Mouse (Mus musculus): Measurements from ENCODE around the gene Atxn1.

Atxn1 gene

DNA sequence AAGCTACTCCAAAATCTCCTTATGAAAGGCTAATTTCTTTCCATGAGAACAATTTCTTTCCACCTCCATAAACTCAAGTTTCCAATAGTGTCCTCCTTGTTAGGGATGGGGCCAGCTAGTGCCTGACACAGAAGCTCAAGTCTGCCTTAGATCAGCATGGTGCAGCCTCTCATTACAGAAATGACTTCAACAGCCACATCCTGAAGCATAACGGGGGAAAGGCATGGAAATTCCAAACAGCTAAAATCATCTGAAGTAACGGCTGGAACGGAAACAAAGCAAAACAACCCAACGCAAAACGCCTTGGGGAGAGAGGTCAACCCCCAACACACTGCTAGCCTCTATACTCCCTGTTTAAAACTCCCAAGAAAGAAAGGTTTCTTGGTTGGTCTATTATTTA lies 284.2 kb downstream of the Atxn1 start:
- DNase-seq (ENCODE audit: low read depth, low spot score), result no peak

DNA sequence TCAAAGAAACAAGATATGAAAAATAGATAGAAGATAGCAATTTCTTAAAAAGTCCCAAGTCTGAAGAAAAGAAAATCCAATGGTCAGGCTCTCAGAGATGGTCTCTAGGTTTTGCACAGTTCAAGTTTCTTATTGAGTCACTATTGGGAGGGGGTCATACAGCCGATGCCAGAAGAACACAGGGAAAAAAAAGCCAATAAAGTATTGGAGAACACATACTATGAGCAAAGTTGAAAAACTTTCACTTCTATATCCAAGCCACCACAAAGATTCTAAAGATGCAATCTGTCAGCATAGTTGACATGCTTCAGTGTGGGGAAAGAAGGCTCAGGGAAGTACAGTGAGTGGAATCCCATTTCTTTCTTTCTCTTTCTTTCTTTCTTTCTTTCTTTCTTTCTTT lies 285.7 kb downstream of the Atxn1 start:
- no peak for DNase-seq (ENCODE audit: low read depth, low spot score)

DNA sequence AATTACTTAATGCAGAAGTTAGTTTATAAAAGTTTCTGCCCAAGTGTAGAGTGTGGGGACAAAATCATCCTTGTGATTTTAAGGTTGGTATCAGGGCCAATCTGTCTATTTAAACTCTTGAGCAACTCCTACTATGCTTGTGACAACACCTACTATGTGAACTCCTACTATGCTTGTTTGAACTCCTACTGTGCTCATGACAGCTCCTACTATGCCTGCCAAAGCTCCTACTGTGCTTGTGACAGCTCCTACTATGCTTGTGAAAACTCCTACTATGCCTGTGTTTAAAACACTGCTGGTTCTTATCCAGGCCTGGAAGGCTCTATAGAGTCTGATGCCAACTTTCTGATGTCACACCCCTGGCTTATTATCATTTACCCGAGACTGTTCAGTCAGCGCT lies 292.2 kb downstream of the Atxn1 start:
- no peak for DNase-seq (ENCODE audit: low read depth, low spot score)

DNA sequence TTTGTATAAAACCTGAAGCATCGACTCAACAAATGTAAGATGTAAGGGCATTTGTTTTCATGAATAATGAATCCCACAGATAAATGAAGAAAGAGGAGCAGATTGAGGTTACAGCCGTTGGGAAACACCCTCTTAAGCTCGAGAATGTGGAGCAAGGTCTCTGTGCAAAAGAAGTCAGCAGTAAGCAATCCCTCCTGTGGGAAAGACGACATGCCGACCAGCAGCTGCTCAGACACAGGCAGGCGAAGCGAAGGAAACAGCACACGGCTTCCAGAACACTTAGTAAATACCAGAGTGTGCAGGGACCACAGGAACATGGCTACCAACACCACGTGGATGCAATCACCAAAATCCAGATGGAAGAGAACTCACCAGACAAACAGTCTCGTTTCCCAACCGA lies 294.8 kb downstream of the Atxn1 start:
- DNase-seq (ENCODE audit: low read depth, low spot score), result no peak

DNA sequence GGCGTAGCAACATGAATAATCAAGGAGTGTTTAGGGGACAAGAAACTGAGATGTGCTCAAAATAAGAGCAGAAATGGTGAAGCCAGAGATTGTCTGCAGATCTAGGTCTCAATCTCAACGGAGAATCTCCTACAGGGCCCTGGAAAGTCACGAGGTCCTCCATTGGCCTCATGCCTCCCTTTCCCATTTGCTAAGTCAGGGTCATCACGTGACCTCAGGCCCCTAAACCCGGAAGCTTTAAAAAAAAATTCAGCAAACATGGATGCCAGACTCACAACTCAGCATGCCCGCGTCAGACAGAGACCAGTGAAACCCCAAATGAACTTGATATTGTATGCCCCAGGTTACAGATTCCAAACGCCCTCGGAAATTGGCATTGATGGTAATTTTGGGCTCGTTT lies 302.0 kb downstream of the Atxn1 start:
- DNase-seq (ENCODE audit: low read depth, low spot score), result no peak

DNA sequence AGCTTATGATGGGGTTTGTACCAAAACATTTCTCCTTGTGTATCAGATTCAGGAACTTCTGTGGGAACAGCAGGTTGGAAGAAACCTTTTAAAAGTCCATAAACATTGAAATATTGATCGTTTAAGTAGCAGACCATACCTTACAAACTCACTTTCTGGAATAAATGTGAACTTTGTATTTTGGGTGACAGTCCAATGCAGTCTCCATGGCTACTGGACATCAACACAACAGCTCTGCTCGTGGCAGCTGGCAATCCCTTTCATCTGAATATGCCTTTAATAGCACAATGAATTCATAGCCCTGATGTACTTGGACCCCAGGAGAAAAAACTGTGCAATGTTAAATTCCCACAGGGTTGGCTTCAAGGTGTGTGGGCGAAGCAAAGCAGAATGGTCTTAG lies 302.6 kb downstream of the Atxn1 start:
- no peak for DNase-seq (ENCODE audit: low read depth, low spot score)

DNA sequence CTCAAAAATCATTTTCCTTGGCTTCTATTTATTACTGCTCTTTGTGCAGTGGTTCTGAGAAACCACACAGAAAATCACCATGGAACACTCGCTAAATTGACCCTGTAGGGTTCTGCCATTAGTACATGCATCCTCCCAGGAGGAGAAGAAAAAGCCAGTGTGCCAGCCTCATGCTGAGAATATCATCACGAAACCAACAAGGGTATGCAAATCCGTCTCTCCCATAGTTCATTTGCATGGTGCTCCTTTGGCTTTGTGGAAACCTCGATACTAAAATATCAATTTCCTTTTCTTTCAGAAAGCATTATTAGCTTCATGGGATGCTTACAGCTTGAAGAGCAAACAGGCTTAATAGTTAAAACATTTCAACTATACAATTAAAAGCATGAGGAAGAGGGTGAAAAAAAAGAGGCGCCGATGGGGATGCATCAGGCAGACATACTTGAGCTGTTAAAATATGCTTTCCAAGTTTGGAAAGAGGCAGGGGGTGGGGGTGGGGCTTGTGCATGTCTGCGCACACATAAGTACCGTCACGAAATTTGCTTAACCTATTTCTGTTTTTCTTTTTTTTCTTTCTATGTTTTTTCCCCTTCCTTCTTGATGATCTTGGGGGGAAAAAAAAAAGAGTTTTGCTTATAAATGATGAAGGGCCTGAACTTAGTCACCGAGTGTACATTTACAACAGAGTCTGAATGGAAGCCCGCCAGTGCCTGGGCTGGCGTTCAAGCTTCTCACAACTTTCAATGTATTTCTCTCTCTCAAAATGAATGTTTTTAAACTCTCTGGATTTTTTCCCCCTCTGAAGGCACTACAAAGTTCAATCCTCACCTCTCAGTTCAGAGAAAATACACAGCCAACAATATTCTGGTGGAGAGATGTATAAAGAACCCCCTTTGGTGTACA lies 303.3 kb downstream of the Atxn1 start:
- no peak for DNase-seq (ENCODE audit: low read depth, low spot score)

DNA sequence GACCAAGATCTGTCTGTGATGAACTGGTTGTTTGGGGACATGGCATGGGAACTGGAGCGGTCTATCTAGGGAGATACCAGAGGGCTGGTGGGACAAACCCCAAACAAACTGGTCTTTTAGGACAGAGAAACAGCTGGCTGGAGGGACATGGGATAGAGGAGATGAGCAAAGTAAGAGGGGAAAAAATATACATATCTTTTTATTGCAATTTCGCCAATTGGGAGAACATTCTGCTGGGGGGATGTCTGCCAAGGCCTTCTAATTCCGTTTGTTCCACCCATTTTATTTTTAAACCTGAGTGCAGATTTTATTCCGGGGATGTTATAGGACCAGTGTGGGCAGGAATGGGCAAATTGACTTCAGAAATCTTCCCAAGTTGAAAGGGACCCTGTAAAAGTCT lies 305.0 kb downstream of the Atxn1 start:
- DNase-seq (ENCODE audit: low read depth, low spot score), result no peak

DNA sequence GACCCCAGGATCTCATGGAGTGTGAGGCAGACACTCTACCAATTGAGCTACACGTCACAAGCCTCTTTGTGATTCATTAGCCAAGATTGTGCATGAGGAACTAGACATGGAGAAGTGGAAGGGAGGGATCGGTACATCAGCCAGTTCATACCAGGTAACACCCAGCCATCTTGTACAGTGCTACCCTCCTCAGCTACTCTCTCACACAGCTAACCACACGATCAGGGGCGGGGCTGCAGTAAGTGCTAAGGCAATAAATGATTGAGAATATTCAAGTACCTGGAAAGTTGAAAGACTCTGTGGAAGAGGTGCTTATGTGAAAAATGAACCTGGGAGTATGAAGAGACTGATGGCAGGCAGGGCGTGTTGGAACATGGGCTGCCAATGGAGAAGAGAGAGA lies 306.5 kb downstream of the Atxn1 start:
- DNase-seq (ENCODE audit: low read depth, low spot score), result no peak

DNA sequence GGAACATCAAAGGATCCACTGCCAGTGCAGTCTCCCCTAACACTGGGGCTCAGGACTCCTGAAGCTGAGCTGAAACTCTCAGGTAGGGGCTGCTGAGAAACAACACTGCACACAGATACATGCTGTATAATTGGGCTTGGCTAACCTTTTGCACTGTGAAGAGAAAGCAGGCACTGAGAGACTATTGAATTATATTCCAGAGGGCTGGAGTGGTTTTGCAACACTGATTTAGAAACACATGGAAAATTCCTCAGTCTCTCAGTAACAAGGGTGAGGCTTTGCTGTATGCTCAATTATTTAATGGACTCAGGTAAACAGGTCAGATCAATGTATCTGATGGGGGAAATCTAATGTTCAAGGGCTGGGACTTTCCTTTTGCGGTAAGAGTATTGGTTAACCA lies 307.6 kb downstream of the Atxn1 start:
- no peak for DNase-seq (ENCODE audit: low read depth, low spot score)

DNA sequence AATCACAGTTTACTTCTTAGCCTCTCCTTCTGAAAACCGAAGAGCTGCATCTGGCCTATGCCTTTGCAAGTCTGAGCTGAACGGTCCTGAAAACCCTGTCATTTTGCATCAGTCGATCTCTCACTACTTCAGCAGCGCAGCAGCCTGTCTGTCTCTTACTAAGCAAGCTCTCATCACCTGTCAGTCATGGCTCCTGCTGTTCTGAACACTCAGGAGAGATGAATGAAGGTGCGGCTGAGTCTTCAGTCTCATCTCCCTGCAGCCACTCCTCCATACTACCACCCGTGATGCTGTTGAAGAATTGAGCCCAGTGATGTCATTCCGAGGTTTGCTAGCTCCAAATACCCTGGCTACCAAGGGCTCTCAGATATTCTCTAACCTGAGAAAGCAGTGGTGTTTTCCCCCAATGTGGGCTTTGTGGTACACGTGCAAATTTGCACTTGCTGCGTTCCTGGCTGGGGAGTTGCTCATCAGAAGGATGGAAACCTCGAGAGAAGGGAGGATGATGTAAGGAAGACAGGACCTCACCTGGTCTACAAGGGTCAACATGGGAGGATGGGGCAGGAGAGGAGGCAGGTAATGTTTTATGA lies 313.1 kb downstream of the Atxn1 start:
- DNase-seq (ENCODE audit: low read depth, low spot score), result no peak

DNA sequence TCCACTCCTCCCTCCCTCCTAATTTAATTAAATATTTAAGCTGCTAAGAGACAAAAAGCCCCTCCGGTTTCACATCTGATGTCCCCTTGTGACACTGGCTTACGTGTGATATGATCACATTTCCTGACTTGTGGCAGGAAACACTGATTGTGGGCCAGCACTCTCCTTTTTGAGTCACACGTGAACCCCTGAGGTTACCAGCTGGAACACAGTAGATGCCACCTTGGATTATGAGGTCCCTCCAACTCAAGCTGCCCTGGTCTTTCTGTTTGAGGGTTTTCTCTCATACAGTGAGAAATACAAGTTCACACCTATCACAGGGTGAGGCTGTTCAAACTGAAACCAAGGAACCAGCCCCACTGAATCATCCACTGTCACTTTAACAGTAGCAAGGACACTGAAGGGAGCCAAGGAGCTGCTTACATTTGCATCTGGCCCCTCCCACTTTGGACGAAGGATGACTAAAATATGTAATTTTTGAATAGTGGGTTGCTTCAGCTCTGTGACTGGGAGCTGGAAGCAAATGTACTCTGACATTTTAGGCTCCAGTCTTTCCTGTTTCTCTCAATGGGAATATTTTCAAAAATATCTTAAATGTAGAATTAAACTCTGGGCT lies 315.5 kb downstream of the Atxn1 start:
- no peak for DNase-seq (ENCODE audit: low read depth, low spot score)

DNA sequence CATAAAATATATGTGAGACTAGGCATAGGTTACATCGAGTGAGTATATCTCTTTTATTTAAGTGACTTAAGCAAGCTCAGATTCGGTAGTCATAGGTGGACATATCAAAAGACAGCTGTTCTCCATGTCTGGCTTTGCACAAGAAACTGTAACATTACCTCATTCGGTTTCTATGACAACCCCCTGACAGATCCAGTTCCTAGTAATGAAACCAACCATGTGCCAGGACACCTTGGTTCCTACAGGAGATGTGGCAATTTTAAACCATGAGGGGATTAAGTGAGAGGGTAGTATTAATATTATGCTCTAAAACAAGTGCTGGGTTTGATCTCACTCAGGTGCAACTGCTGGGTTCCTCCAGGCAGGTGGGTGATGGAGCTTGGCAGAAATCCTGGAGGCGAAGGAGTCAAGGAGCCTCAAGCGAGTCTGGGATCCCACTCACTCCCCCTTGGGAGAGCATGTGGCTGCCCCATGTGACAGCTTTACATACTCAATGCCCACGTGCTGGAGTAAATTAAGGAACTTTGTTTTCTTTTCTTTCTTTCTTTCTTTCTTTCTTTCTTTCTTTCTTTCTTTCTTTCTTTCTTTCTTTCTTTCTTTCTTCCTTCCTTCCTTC lies 320.9 kb downstream of the Atxn1 start:
- DNase-seq (ENCODE audit: low read depth, low spot score), result no peak

DNA sequence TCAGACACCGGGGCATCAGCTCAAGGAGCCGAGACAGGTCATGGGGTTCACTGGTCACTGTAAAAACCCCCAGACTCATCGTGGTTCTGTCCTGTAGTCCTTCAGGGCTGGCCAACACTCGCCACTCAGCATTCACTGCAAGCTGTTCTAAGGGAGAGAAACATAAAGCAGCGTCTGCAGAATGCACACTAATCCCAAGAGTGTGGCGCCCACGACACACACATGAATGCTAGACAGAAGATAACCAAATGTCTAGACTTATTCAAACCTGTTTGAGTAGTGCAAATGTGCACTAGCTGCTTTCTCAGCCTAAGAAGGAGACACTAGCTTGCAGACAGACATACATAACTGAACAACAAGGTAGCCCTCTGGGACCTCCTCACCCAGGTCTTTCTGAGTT lies 321.9 kb downstream of the Atxn1 start:
- no peak for DNase-seq (ENCODE audit: low read depth, low spot score)

DNA sequence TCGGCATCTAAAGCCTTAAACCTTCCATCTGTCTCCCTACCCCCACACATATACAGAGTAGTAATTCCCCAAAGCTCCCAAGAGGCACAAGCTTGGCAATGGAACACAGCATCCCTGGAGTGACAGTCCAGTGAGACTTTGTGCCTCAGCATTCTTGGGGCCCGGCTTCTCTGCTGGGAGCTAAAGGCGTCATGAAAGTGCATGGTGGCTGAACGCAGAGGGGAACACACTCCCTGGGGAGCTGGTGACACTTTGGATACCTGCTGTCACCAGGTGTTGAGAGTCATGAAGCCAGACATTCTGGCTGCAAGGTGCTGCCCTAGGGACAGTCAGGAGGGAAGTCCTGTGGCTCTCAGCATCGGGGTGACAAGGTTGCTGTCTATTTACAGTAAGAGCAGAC lies 324.4 kb downstream of the Atxn1 start:
- DNase-seq (ENCODE audit: low read depth, low spot score), result no peak

DNA sequence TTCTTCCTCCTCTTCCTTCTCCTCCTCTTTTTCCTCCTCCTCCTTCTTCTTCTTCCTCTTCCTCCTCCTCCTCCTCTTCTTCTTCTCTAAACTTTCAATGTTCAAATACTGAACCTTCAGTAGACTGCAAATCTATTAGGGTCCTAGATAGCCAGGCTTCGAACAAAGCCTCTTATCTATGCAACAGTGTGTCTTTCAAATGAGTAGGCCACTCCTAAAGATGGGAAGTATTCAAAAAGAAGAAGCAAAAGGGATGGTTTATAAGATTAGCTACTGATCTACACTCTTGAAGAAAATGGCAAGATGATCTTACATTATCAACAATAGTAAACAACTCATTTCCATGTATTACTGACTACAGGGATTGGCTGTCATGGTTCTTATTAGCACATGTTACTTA lies 326.5 kb downstream of the Atxn1 start:
- no peak for DNase-seq (ENCODE audit: low read depth, low spot score)

DNA sequence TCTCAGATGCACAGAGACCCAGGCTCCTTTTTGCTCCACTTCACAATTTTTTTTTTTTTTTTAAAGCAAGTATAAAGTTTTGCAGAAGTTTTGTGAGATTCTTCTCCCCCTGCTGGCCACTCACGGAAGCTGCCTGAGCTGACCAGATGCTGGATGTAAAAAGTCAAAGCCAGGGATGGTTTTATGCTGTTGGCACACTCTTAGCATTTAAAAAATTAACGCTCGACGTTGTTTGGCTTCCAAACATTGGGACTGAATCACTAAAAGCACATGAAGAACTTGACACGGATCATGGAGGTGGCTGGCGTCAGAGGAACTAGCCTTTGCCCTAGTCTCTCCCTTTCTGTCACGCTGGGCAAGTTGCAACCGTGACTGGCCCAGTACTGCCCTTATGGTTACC lies 327.5 kb downstream of the Atxn1 start:
- DNase-seq (ENCODE audit: low read depth, low spot score), result no peak

DNA sequence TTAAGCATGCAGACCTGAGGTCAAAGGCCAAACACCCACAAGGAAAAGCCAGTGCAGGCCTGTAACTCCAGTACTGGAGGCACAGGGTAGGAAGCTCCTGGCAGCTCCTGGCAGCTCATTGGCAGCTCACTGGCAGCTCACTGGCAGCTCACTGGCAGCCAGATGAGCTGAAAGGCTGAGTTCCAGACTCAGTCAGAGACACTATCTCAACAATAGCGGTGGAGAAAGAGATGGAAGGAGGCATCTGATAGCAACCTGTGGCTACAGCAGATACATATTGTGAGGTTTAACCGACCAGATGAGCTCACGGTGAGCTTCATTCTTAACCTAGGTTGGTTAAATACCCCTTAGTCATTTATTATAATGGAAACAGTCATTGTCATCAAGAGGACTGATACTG lies 328.4 kb downstream of the Atxn1 start:
- no peak for DNase-seq (ENCODE audit: low read depth, low spot score)

DNA sequence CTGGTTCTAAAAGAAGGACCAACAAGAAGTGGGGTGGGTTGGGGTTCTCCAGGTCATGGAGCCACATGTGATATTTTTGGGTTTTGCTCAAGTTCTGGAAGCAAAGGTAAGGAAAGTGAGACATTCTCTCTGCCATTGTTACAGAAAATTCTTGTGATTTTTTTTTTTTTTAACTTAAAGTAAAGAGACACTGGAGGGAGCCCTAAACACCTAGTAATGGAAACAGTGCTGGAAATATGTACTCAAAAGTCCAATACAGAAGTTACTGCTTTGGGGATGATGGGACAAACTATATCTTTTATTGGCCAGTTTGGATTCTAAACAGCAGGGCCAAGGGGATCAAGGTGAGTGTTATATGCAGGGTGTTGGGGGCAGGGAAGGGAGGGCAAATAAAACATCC lies 330.9 kb downstream of the Atxn1 start:
- no peak for DNase-seq (ENCODE audit: low read depth, low spot score)

DNA sequence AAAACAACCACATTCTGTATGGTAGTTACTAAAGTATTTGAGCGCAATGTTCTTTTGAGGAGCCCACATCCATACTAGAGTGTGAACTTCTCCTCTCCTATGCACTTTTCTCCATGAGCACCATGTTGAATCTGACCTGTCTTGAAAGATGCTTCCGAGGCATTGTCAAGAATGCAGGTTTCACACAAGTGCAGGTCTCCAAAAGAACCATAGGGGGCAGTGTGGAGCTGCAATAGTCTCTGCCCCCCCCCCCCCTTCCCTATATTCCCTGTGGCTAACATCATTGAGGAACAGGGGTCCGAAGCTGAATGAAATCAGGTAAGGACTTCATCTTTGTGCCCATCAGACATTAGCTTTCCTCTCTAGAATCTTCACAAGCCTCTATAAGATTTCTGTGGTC lies 332.7 kb downstream of the Atxn1 start:
- DNase-seq (ENCODE audit: low read depth, low spot score), result no peak

DNA sequence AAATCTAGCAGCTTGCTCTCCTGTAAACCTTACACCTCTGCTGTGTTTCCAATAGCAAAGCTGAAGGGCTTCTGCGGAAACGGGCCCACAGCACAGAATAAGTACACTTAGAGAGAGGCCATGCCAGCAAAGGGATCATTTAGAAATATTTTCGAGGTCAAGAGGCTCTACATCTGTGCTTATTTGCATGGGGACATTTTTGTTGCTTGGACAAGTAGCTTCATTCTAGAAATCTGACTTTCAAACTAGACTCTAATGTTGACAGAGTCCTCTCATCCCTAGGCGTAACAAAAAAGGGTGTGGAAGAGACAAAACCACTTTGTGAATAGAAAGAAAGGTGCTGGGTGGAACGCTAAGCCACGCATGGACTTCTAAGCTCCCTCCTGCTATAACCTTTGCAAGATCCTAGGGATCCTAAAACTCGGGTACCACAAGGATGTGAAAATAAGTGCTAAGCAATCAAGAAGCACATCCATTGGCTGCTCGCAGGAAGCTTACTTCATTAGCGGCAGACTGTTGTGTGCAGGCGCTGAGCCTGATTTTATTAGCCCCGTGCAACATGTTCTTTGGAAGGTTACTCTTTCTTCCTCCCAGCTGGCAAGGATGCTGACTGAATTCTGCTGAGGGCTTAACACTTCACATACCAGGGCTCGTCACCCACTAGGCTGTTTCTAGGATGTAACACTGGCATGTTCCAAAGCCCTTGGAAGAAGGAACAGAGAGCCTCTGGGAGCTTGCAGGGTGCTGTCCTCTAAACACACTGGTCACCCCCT lies 334.1 kb downstream of the Atxn1 start:
- DNase-seq (ENCODE audit: low read depth, low spot score), result no peak

DNA sequence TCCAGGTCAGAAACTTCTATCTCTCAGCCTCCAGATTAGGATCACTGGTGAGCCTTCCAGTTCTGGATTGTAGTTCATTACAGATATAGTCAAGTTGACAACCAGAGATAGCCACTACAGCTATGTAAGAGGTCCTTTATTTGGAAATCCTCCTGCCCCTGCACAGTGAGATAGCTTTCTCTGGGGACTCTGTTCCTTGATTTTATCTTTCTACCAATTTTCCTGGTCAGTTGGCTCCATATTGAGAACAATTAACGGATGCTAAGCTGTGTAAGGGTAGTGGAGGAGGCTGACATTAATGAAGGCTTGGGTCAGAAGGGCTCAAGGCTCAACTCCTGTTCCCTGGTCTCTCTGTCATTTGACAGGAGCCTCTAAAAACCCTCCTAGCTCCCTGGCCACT lies 335.1 kb downstream of the Atxn1 start:
- DNase-seq (ENCODE audit: low read depth, low spot score), result no peak

Measured in skeletal muscle tissue, adult 2 months (tissue).